Mouse (Mus musculus): ENCODE data around the gene Cd7. TPM values are rescaled to one million over a fixed set of nuclear protein-coding genes. Genes with fewer than 3 reads are reported as not detected.
"Not testable (repeated sequence)": the region's sequence is repeated elsewhere in the genome, so short reads cannot be mapped to it uniquely, and the experiment has no call there.

Gene Cd7
- polyA plus RNA-seq, 1 experiment from 2014 or later, result not detected

DNA sequence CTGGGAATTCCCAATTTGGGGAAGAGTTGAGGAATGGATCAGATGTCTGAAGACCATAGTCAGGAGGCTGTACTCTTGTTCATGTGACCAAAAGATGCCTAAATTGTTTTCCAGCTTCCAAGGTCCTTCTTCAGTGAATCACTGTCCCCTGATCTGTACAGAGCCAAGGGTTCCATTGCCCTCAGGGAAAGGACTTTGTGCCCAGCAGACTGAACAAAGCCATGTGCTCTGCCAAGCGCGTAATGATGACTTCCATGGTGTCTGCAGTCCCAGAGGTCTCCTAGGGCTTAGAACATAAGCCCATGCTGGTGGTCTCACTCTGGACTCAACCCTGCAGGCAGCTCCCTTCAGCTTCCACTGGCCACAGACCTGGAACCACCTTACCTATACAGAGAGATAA is 28.7 kb upstream of the Cd7 start:
- H3K4me3 ChIP-seq (ENCODE audit: low read length), result no peak overlapping the region
- no peak overlapping the region for H3K4me2 ChIP-seq (ENCODE audit: low read length)
- H3K9ac ChIP-seq (ENCODE audit: low read depth, low read length), result no peak overlapping the region
- no peaks in the 10 kb centered on the region for H3K27me3 ChIP-seq (replicated peaks; ENCODE audit: control insufficient read depth, insufficient read depth, low read length)
- H3K4me1 ChIP-seq (ENCODE audit: control insufficient read depth, insufficient read depth, low read depth, low read length), result no peaks in the 10 kb centered on the region
- WGBS, result 94% methylated on average over 2 of the region's 2 CpGs
- no peaks in the 10 kb centered on the region for H3K9me3 ChIP-seq (ENCODE audit: control insufficient read depth, low read length)
- no peaks in the 10 kb centered on the region for H3K36me3 ChIP-seq (ENCODE audit: control insufficient read depth, insufficient read depth, low read length)
- H3K27ac ChIP-seq (ENCODE audit: low read depth, low read length), result no peak overlapping the region
- no peak for ATAC-seq

DNA sequence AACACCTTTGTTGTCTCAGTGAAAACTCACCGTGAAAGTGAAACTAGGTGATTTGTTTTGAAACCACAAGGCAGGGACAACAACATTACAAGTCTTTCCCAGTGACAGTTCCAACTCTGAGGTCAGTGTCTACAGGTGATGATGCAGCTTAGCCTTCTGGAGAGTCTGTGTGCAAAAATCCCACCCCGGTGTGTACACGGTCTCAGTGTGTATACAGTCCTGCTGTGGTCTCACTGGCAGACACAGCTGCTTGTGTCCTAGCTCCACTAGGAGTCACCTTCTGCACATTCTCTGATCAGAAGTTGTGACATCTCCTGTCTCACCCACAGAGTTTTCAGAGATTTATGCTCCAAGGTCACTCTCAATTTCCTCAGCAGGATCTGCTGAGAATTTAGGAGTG is 25.0 kb upstream of the Cd7 start:
- Histone ChIP-seq H3K27me3 (replicated peaks; ENCODE audit: control insufficient read depth, insufficient read depth, low read length) (no peaks in the 10 kb centered on the region), H3K27ac (ENCODE audit: low read depth, low read length) (no peak overlapping the region), H3K9ac (ENCODE audit: low read depth, low read length) (no peak overlapping the region), H3K4me2 (ENCODE audit: low read length) (no peak overlapping the region), H3K4me3 (ENCODE audit: low read length) (no peak overlapping the region), H3K36me3 (ENCODE audit: control insufficient read depth, insufficient read depth, low read length) (no peaks in the 10 kb centered on the region), H3K4me1 (ENCODE audit: control insufficient read depth, insufficient read depth, low read depth, low read length) (no peaks in the 10 kb centered on the region), H3K9me3 (ENCODE audit: control insufficient read depth, low read length) (no peaks in the 10 kb centered on the region)
- WGBS, result 85% methylated on average over 3 of the region's 3 CpGs
- no peak for ATAC-seq

DNA sequence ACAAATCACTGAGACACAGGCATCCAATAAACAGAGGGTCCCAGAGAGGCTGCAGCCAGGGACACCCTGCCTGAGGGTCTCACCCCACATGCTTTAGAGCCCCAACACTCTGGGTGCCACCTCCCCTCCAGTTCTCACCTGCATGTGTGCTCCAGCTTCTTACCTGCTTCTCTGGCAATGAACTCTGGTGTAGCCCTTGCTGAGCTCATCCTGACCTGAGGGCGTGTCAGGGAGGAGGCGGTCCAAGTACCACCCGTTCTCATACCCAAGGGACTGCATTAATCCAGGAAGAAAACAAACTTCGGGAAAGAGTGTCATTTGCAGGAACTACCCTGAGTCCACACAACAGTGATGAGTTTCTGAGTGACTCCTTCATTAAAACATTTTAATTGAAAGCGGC is 24.2 kb upstream of the Cd7 start, which contains the start of gene Sectm1b:
Gene Sectm1b (minus strand): TSS at position 191 of the 400 bp plus-strand sequence.
- H3K27ac ChIP-seq (ENCODE audit: low read depth, low read length), result no peak within 1 kb of the TSS
- no peak within 1 kb of the TSS for H3K4me3 ChIP-seq (ENCODE audit: low read length)
- H3K9me3 ChIP-seq (ENCODE audit: control insufficient read depth, low read length), result no peaks in the 10 kb centered on the region
- no peaks in the 10 kb centered on the region for H3K27me3 ChIP-seq (replicated peaks; ENCODE audit: control insufficient read depth, insufficient read depth, low read length)
- H3K9ac ChIP-seq (ENCODE audit: low read depth, low read length), result no peak within 1 kb of the TSS
- H3K36me3 ChIP-seq (ENCODE audit: control insufficient read depth, insufficient read depth, low read length), result no peaks in the 10 kb centered on the region
- H3K4me1 ChIP-seq (ENCODE audit: control insufficient read depth, insufficient read depth, low read depth, low read length), result no peaks in the 10 kb centered on the region
- WGBS, result 84% methylated on average over 5 of the region's 5 CpGs
- no peak within 1 kb of the TSS for H3K4me2 ChIP-seq (ENCODE audit: low read length)
- ATAC-seq, result no peak

DNA sequence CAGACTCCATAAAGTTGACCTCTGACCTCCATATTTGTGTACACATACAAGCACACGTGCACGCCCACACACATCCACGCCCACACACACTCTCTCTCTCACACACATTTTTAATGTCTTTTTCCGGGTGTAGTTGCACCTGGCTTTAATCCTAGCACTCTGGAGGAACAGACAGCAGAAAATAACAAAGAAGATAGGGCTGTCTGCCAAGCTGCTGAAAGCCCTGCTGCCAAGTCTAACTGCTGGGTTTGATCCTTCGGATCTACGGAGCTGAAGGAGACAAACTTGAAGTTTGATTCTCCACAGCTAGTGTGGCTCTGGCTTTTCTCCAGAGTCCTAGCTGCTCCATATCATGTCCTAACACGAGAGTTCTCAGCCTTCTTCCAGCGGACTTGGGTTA is 22.4 kb upstream of the Cd7 start:
- Histone ChIP-seq H3K27me3 (replicated peaks; ENCODE audit: control insufficient read depth, insufficient read depth, low read length) (no peaks in the 10 kb centered on the region), H3K27ac (ENCODE audit: low read depth, low read length) (no peak overlapping the region), H3K9me3 (ENCODE audit: control insufficient read depth, low read length) (no peaks in the 10 kb centered on the region), H3K9ac (ENCODE audit: low read depth, low read length) (no peak overlapping the region), H3K4me3 (ENCODE audit: low read length) (no peak overlapping the region), H3K4me1 (ENCODE audit: control insufficient read depth, insufficient read depth, low read depth, low read length) (no peaks in the 10 kb centered on the region), H3K36me3 (ENCODE audit: control insufficient read depth, insufficient read depth, low read length) (no peaks in the 10 kb centered on the region), H3K4me2 (ENCODE audit: low read length) (no peak overlapping the region)
- no peak for ATAC-seq
- 70% methylated on average over 8 of the region's 8 CpGs for WGBS

DNA sequence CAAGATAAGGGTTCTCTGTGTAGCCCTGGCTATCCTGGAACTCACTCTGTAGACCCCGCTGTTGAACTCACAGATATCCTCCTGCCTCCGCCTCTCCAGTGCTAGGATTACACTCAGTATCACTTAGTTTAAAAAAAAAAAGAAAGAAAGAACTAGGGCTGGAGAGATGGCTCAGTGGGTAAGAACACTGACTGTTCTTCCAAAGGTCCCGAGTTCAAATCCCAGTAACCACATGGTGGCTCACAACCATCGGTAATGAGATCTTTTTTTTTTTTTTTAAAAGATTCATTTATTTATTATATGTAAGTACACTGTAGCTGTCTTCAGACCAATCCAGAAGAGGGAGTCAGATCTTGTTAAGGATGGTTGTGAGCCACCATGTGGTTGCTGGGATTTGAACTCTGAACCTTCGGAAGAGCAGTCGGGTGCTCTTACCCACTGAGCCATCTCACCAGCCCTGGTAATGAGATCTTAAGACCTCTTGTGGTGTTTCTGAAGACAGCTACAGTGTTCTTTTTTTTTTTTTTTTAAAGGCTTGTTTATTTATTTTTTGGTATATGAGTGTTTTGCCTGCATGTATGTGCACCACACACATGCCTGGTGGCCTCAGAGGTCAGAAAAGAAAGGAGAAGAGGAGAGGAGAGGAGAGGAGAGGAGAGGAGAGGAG is 21.3 kb upstream of the Cd7 start:
- WGBS, result 94% methylated on average over 6 of the region's 6 CpGs
- H3K27ac ChIP-seq (ENCODE audit: low read depth, low read length); ATAC-seq; H3K36me3 ChIP-seq (ENCODE audit: control insufficient read depth, insufficient read depth, low read length); H3K4me3 ChIP-seq (ENCODE audit: low read length); H3K9ac ChIP-seq (ENCODE audit: low read depth, low read length); H3K4me1 ChIP-seq (ENCODE audit: control insufficient read depth, insufficient read depth, low read depth, low read length); H3K9me3 ChIP-seq (ENCODE audit: control insufficient read depth, low read length); H3K27me3 ChIP-seq (replicated peaks; ENCODE audit: control insufficient read depth, insufficient read depth, low read length); H3K4me2 ChIP-seq (ENCODE audit: low read length): not testable (repeated sequence)

DNA sequence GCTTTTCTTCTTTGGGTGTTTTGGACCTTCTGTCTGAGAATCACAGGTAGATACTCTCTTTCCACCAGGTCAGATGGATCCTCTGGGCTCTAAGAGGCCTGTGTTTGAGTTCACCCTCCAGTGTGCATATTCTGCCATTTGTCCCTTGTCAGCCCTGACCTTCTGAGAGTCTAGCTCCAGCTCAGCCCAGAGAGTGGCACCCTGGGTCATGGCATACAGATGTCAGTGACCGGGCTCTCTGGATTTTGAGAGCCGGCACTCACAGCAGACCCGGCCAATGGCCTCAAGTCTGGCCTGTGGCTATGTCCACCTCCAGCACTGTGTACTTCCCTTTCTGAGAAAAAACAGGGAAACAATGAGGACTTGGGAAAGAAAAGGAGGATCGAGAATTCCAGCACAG is 20.3 kb upstream of the Cd7 start:
- WGBS, result 89% methylated on average over 4 of the region's 4 CpGs
- no peaks in the 10 kb centered on the region for H3K4me1 ChIP-seq (ENCODE audit: control insufficient read depth, insufficient read depth, low read depth, low read length)
- no peaks in the 10 kb centered on the region for H3K27me3 ChIP-seq (replicated peaks; ENCODE audit: control insufficient read depth, insufficient read depth, low read length)
- ATAC-seq, result no peak
- H3K27ac ChIP-seq (ENCODE audit: low read depth, low read length), result no peak overlapping the region
- no peak overlapping the region for H3K9ac ChIP-seq (ENCODE audit: low read depth, low read length)
- no peak overlapping the region for H3K4me2 ChIP-seq (ENCODE audit: low read length)
- no peaks in the 10 kb centered on the region for H3K36me3 ChIP-seq (ENCODE audit: control insufficient read depth, insufficient read depth, low read length)
- H3K4me3 ChIP-seq (ENCODE audit: low read length), result no peak overlapping the region
- no peaks in the 10 kb centered on the region for H3K9me3 ChIP-seq (ENCODE audit: control insufficient read depth, low read length)

DNA sequence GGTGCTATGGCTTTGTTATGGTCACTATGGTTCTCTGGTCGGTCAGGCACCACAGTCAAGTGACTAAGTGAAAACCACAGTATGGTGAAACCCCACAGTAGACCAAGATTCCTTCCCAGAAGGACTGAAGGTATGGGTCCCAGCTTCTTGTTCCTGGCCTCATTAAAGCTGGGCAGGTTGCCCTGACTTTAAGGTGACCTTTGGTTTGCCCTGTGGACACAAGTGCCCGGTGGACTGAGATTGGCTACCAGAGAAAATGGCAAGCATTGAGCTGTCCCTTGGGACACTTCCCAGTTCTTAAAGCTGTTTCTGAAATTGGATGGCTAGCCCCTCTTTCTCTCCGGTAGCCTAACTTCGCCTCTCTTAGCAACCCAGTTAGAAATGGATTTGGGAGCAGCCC is 19.7 kb upstream of the Cd7 start:
- no peak overlapping the region for H3K27ac ChIP-seq (ENCODE audit: low read depth, low read length)
- no peaks in the 10 kb centered on the region for H3K36me3 ChIP-seq (ENCODE audit: control insufficient read depth, insufficient read depth, low read length)
- no peaks in the 10 kb centered on the region for H3K27me3 ChIP-seq (replicated peaks; ENCODE audit: control insufficient read depth, insufficient read depth, low read length)
- H3K9me3 ChIP-seq (ENCODE audit: control insufficient read depth, low read length), result no peaks in the 10 kb centered on the region
- 87% methylated on average over 4 of the region's 4 CpGs for WGBS
- H3K9ac ChIP-seq (ENCODE audit: low read depth, low read length), result no peak overlapping the region
- no peaks in the 10 kb centered on the region for H3K4me1 ChIP-seq (ENCODE audit: control insufficient read depth, insufficient read depth, low read depth, low read length)
- no peak overlapping the region for H3K4me2 ChIP-seq (ENCODE audit: low read length)
- no peak for ATAC-seq
- no peak overlapping the region for H3K4me3 ChIP-seq (ENCODE audit: low read length)

DNA sequence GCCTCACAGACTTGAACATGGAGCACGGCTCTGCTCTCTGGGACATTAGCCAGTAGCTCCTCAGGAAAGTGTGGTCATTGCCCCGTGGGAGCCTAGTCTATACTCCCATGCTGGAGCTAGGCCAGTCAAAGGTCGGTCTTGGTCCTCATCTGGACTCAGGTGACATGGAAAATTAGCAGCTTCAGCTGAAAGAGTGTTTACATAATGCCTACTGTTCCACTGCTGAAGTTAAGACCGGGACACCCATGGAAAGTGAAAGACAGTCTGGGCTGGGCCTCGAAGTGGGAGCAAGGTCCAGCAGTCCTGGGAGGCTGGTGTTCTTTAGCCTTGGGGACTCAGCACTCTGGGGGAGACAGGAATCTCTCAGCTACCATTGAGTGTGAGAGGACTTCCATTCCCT is 18.9 kb upstream of the Cd7 start:
- Histone ChIP-seq H3K27me3 (replicated peaks; ENCODE audit: control insufficient read depth, insufficient read depth, low read length) (no peaks in the 10 kb centered on the region), H3K4me1 (ENCODE audit: control insufficient read depth, insufficient read depth, low read depth, low read length) (no peaks in the 10 kb centered on the region)
- 76% methylated on average over 5 of the region's 5 CpGs for WGBS

DNA sequence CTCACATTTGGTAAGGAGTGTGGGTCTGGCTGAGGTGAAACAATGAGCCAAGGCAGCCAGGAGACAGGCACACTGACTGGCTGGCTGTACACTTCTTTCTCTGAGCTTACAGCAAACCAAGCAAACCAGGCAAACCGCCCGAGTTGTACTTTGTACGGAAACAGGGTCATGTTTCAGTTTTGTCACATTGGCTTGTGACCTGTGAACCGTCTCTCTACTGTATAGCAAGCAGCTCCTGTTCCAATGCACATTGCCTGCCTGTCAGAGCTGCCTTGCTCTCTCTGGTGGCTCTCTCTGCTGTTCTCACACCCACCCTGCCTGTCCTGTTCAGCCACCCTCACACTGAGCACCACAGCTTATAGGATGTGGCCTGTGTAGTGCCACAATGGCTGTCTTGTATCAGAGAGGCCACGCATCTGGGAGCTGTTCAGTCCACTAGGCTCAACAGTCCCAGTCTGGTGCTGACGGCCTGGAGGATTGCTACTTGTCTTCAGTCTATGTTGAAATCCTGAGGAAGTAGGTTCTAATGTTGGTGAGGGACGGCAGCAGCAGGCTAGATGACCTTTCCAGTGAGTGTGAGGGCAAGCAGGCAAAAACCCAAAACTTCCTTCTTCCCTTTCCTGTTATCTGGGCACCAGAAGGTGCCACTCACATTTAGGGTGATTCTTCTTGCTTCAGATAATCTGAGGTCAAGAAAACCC is 17.5 kb upstream of the Cd7 start:
- no peak overlapping the region for H3K4me3 ChIP-seq (ENCODE audit: low read length)
- ATAC-seq, result no peak
- 70% methylated on average over 7 of the region's 7 CpGs for WGBS

More for the DNA sequence above, 18.9 kb upstream of the Cd7 start:
- Histone ChIP-seq H3K4me2 (ENCODE audit: low read length) (no peak overlapping the region), H3K9ac (ENCODE audit: low read depth, low read length) (no peak overlapping the region), H3K36me3 (ENCODE audit: control insufficient read depth, insufficient read depth, low read length) (no peaks in the 10 kb centered on the region), H3K9me3 (ENCODE audit: control insufficient read depth, low read length) (no peaks in the 10 kb centered on the region), H3K27ac (ENCODE audit: low read depth, low read length) (no peak overlapping the region), H3K4me3 (ENCODE audit: low read length) (no peak overlapping the region)
- no peak for ATAC-seq

More for the DNA sequence above, 17.5 kb upstream of the Cd7 start:
- H3K36me3 ChIP-seq (ENCODE audit: control insufficient read depth, insufficient read depth, low read length), result no peaks in the 10 kb centered on the region
- no peaks in the 10 kb centered on the region for H3K4me1 ChIP-seq (ENCODE audit: control insufficient read depth, insufficient read depth, low read depth, low read length)
- H3K9me3 ChIP-seq (ENCODE audit: control insufficient read depth, low read length), result no peaks in the 10 kb centered on the region
- no peak overlapping the region for H3K27ac ChIP-seq (ENCODE audit: low read depth, low read length)
- H3K4me2 ChIP-seq (ENCODE audit: low read length), result no peak overlapping the region
- no peak overlapping the region for H3K9ac ChIP-seq (ENCODE audit: low read depth, low read length)
- H3K27me3 ChIP-seq (replicated peaks; ENCODE audit: control insufficient read depth, insufficient read depth, low read length), result no peaks in the 10 kb centered on the region

Measured in hindbrain, embryonic 16.5 days (tissue).